In genomic region chr1:132312703-132313102, GRCm38 (mm10) we compare ENCODE assay signal across 9 mouse cellular contexts. TPM values are rescaled to one million over a fixed set of nuclear protein-coding genes. Genes with fewer than 3 reads are reported as not detected.
A peak's percentile ranks its signal among the peaks of the same experiment; 100 is the strongest.
DNase-seq lines count a peak whose midpoint lies in the region; ATAC-seq lines count a peak whose summit lies in the region.
"Had no signal": no experiment of that assay in that cellular context is flagged by ENCODE, and none has a peak within 500 bp of the region (broad histone marks: within the 10 kb centered on the region; RNA-seq: fewer than 3 reads in every experiment).

No protein-coding gene starts in this region.

- no peak overlapping the region for H3K4me2 ChIP-seq in liver, embryonic 11.5 days
- H3K4me2 ChIP-seq in limb, embryonic 11.5 days (ENCODE audit: low read depth, severe bottlenecking) = no peak overlapping the region

- H3K27ac ChIP-seq in liver, embryonic 11.5 days (ENCODE audit: low read depth, low read length) = no peak overlapping the region
- no peak overlapping the region for H3K27ac ChIP-seq in limb, embryonic 11.5 days (replicated peaks; ENCODE audit: low read depth, low read length)

- no peaks in the 10 kb centered on the region for H3K9me3 ChIP-seq in liver, embryonic 11.5 days (ENCODE audit: control insufficient read depth, low read length)
- no peaks in the 10 kb centered on the region for H3K9me3 ChIP-seq in limb, embryonic 11.5 days (ENCODE audit: control insufficient read depth, low read length)

- no peak overlapping the region for H3K4me3 ChIP-seq in liver, embryonic 11.5 days (ENCODE audit: low read depth, low read length)
- no peak overlapping the region for H3K4me3 ChIP-seq in limb, embryonic 11.5 days (ENCODE audit: low read depth, low read length)
- H3K4me3 ChIP-seq: myocyte had no signal

- peaks cover 5% of the 10 kb centered on the region; the same call in 1 of the 2 replicates for H3K4me1 ChIP-seq in liver, embryonic 11.5 days (replicated peaks; ENCODE audit: control insufficient read depth, insufficient read depth, low read length)
- peaks cover 11% of the 10 kb centered on the region for H3K4me1 ChIP-seq in limb, embryonic 11.5 days (ENCODE audit: control insufficient read depth, insufficient read depth, low read length)

- peak; percentile 26 for DNase-seq in liver
- no peak for DNase-seq in liver, embryonic 11.5 days (ENCODE audit: low spot score)
- DNase-seq in MN1 (ENCODE audit: low spot score) = peak; percentile 65
- peak; percentile 90 for DNase-seq in embryo, embryonic 10.5 days (ENCODE audit: low spot score)
- DNase-seq in heart, postnatal 4 days = peak; percentile 74
- peak; percentile 56 for DNase-seq in limb, embryonic 11.5 days (ENCODE audit: low spot score)
- DNase-seq in urinary bladder, postnatal 4 days (ENCODE audit: low spot score in 2 of 2) = no peak

- H3K9ac ChIP-seq in liver, embryonic 11.5 days (ENCODE audit: low read depth, low read length) = no peak overlapping the region
- H3K9ac ChIP-seq in limb, embryonic 11.5 days (ENCODE audit: low read length) = no peak overlapping the region

- WGBS in liver, embryonic 11.5 days = 56% methylated on average over 3 of the region's 3 CpGs
- WGBS in limb, embryonic 11.5 days = 62% methylated on average over 3 of the region's 3 CpGs

- no peaks in the 10 kb centered on the region for H3K36me3 ChIP-seq in liver, embryonic 11.5 days (ENCODE audit: control insufficient read depth, insufficient read depth, low read length)
- no peaks in the 10 kb centered on the region for H3K36me3 ChIP-seq in limb, embryonic 11.5 days (ENCODE audit: control insufficient read depth, insufficient read depth, low read length)

- H3K27me3 ChIP-seq in liver, embryonic 11.5 days (replicated peaks; ENCODE audit: control insufficient read depth, insufficient read depth, low read length) = peaks cover 28% of the 10 kb centered on the region
- peaks cover 18% of the 10 kb centered on the region; the same call in 1 of the 2 replicates for H3K27me3 ChIP-seq in limb, embryonic 11.5 days (ENCODE audit: control insufficient read depth, insufficient read depth, low read length)

- ATAC-seq in liver, embryonic 11.5 days (replicated peaks; ENCODE audit: low FRiP score) = no peak
- ATAC-seq in limb, embryonic 11.5 days (ENCODE audit: insufficient number of reproducible peaks, low FRiP score, low TSS enrichment, low read depth) = no peak
- peak; percentile 38 for ATAC-seq in monocyte, adult 5-6 weeks (replicated peaks; ENCODE audit: insufficient number of reproducible peaks, low FRiP score, low TSS enrichment, poor library complexity, severe bottlenecking)

RNA-seq across cellular contexts. Expression of gene Nuak2, which starts 3.2 kb away (rescaled TPM):
- 1.2 and 2.0 TPM in 2 replicates for polyA plus RNA-seq in liver, embryonic 11.5 days (2014; fragmentation: Nextera tagmentation; extraction: Ambion mirVana)
- total RNA-seq in heart, postnatal 4 days (2021) = 1 to 10 TPM; 5.3 to 5.8 TPM
- 0.56 and 1.2 TPM in 2 replicates for polyA plus RNA-seq in limb, embryonic 11.5 days (2014; fragmentation: Nextera tagmentation; extraction: Ambion mirVana)
- 59.8 to 114 TPM (median 79.4 TPM) in 3 replicates for total RNA-seq in monocyte, adult 5-6 weeks (2017)

RNA-seq across cellular contexts. Expression of gene Klhdc8a, which starts 14.3 kb away (rescaled TPM):
- 0.05 TPM in 1 of 2 replicates, not detected in the other for polyA plus RNA-seq in liver, embryonic 11.5 days (2014; fragmentation: Nextera tagmentation; extraction: Ambion mirVana)
- total RNA-seq in heart, postnatal 4 days (2021) = 1 to 10 TPM; 4.1 to 5.8 TPM
- polyA plus RNA-seq in limb, embryonic 11.5 days (2014; fragmentation: Nextera tagmentation; extraction: Ambion mirVana) = 0.07 TPM in 1 of 2 replicates, not detected in the other
- not detected in 3 replicates for total RNA-seq in monocyte, adult 5-6 weeks (2017)

Comparison
In these comparisons a context has a peak if more than half of its experiments do, and no peak if none do; other contexts are left out.
1. DNase-seq: peak in liver (single experiment), MN1 (single experiment), embryo, embryonic 10.5 days (single experiment), heart, postnatal 4 days (single experiment) and limb, embryonic 11.5 days (single experiment); none in liver, embryonic 11.5 days (single experiment) and urinary bladder, postnatal 4 days (0 of 2).